Mouse (Mus musculus) spleen, postnatal 10 days (tissue): ENCODE measurements at regions not wholly inside any gene's neighbourhood (a gene's known extent, or its start where the extent isn't known, plus 50 kb on each side); places are given as distances from the start of the nearest gene placed in this dataset.
A peak's percentile ranks its signal among the peaks of the same experiment; 100 is the strongest.

Experiments
- DNase-seq, 2 experiments: peaks; one replicate each; pipeline ENCODE4 v3.0.0; 2021 to 2022; ENCODE audit warnings: low spot score in 2 of 2

- no peak for DNase-seq
Observed at GRCm38 (mm10) chr15:6029214-6029613, 270.4 kb upstream of the Dab2 start.

- no peak for DNase-seq
Observed at GRCm38 (mm10) chr15:6030396-6030795, 269.2 kb upstream of the Dab2 start.

DNA sequence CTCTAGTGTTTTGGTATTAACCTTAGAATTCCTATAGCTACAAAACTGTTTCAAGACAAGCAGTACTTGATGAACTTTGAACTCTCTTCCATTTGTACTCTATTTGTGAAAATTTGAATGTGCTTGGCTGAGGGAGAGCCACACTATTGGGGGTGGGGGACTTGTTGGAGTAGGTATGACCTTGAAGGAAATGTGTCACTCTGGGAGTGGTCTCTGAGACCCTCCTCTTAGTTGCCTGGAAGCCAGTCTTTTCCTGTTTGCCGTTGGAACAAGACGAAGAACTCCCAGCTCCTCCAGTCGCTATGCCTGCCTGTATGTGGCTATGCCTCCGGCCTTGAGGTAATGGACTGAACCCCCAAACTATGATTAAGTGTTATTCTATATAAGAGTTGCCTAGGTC, 265.4 kb upstream of the Dab2 start:
- DNase-seq, result no peak

- no peak for DNase-seq
Observed at GRCm38 (mm10) chr15:6044511-6045256, 254.9 kb upstream of the Dab2 start.

GRCm38 (mm10) chr15:6055703-6056102, 243.9 kb upstream of the Dab2 start:
- no peak for DNase-seq

DNA sequence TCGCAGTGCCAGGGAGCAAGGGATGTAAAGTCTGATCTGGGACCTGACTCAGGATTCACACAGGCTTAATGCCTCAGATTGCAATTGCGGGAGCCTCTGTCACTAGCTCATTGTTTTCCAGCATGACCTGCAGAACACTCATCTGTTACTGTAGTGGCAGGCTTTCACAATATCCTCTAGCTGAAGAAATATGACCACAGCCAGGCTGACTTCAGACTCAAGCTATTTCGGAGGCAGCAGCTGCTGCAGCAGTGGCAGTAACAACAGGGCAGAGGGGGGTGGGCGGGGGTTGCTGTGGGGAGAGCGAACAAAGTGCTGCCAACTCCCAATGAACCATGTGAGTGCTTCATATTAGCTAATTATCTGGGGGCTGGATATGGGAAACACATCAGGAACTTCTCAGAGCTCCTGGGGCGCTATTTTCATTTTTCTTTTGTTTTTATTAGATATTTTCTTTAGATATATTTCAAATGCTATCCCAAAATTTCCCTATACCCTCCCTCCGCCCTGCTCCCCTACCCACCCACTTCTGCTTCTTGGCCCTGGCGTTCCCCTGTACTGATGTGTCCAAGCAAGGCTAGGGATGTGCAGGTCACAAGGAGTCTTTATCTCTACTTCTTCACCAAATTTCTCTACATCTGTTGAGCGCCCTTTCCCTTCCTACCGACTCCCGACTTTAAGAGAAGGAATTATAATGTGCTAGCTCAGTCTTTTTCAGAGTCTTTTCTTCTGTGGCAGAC, 242.5 kb upstream of the Dab2 start:
- no peak for DNase-seq

DNA sequence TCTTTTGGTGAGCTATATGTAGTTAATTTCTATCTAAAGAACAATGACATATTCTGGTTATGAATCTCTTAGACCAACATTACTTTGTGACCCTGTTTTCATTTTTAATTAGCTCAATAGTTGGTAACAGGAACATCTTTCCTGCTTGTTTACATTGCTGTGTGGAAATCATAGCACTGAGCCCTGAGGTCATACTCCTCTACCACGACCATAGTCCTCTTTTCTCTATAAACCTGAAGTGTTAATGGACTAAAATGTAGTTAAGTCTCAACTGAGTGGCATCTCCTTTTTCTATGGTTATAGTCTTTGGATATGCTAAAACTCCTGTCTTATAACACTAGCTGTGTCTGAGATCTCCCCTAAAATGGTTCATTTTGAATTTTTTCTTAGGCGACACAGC, 240.2 kb upstream of the Dab2 start:
- no peak for DNase-seq

DNA sequence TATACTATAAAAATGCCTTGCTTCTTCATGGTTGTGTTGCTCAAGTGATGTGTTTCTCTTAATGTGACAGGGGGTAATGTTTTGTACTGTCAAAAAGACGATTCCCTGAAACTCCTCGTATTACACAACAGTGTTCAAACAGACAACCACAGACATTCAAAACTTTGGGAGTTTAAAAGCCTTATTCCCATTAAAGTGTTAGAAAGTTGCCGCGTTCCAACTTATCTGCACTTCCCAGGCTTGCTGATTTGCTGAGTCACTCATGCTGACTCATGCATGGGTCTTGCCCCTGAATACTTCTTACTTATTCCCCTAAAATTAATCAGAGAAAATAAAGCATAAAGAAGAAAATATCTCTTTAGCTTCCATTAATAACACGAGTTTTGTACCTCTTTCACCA, 239.8 kb upstream of the Dab2 start:
- DNase-seq, result peak; percentile 62 to 79

DNA sequence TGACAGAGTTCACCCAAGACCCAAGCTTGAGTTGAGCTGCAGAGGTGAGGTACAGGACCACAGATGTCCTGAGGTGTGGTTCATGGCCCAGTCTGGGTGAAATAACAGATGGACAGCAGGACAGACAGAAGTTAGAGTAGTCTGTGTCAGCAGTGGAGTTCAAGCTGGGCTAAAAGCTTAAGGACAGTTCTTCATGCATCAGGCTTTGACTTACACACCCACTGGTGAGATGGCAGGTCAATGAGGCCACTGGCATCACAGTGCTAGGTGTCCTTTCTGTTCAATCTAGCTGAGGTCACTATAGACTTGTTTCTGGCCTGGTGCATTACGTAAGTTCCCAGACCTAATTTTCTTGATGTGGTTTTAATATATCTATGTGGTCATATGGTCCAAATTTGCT, 238.9 kb upstream of the Dab2 start:
- peak; percentile 16 to 30 for DNase-seq

- no peak for DNase-seq
Observed at GRCm38 (mm10) chr15:6065100-6065499, 234.5 kb upstream of the Dab2 start.

DNA sequence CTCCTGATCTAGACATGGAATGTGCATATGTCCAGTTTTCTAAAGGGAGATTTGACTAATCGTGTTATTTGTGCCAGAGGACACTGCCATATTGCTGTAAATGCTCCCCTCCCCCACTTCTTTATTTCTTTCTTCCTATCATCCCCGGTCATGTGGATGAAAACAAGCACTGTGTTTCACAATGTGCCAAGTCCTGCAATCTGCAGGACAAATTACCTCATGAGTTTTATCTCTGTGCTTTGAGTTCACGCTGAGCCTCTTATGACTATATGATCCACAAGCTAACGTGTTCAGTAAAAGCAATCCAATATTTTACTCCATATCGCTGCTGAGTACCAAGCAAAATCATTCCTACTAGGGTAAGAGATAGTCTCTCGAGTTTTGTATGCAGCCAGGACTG, 232.2 kb upstream of the Dab2 start:
- DNase-seq, result no peak

DNA sequence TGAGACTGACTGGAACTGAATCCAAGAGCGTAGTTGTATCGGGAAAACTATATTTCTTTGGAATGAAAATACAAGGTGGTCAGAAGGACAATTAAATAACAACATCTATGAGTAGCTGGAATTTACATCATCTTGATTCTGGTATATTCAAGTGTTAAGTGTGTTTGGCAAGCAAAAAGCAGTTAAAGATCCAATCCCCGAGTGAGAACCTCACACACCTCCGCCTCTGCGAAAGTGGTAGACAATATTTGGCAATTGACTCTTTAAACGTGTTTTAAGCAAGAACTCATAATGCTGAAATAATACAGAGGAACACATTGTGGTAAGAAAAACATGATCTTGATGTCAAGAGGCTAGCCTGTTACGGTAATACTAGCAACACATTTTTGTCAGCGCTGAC, 231.2 kb upstream of the Dab2 start:
- no peak for DNase-seq

DNA sequence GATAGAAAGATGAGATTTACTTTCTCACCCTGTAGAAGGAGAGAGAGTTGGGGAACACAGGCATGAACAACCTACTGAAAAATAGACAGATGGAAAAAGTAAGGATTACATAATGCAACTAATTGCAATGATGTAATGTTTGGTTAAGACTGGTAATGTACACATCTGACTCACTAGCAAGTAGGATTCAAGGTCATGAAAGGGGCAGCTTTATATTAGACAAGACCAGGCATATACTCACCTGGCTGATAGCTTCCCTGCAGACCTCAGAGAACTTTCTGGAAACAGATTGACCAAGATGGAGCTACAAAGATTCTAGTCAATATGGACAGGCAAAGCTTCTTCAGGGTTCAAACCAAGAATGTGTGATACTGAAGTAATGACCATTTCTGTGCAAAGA, 227.7 kb upstream of the Dab2 start:
- DNase-seq, result no peak

DNA sequence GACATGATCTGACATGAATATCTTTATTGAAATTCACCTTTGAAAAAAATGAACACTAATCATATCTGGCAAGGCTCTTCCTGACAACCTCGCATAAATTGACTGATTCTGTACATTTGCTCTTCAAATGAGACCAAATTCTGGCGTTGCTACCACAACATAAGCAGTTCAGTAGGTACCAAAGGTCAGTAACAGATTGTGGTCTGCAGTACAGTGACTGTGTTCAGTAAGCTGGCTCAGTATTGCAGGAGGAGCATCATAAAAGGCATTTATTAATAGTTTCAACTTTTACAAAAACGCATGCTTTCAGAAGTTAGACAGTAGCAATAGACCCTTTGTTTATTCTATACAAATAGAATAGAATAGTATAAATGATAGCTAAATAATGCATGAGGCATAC, 226.7 kb upstream of the Dab2 start:
- no peak for DNase-seq

DNA sequence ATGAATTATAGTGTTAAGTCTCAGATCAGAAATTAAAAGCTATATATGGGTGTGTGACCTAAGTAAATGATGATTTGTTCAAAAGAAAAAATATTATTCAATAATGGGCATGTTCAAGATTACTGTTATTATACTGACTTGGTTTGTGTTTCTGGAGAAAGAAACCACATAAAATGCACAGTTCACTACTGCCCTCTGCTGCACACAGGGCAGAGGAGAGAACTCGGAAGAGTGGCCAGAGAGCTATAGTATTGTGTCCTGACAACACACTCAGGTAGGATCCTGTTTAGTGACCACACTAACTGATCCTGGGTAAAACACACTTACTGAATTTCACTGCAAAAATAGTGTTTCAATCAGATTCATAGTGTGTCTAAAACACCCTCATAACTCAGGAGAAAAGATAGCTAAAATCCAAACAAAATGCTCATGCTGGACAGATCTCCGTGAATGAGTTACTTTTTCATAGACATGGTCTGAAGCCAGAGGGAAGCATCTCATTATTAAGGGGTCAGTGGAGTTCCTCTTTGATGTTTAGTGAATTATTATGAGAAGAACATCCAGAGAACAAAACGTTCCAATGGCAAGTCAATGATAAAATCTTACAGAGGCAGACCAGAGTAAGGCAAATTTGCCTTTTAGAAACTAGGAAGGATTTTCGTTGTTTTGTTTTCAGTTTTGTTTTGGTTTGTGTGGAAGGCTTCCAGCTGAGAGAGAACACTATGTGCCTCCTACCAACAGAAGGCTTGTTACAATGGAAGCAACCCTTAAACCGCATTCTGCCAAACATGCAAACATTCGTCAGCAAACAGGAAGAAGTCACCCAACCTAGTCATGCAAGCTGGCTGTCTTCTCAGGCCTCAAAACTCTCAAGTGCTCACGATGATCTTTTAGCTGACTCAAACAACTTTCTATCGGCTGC, 218.6 kb upstream of the Dab2 start:
- DNase-seq, result peak; percentile 26 to 65

DNA sequence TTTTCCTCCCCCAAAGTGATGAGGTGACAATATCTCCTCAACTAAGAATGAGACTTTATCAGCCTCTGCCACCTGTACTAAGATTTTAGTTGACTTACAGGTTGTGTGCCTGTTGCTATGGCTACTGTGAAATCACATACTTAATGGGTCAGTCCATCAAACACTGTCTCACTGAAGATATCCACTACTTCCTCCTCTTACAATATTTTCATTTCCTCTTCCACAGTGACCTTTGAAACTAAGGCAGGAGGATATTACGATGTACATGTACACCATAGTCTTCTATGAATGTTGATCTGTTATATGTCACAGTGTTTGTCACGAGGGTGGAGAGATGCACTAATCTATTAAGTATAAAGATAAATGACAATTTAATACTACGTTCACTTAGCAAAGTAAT, 212.4 kb upstream of the Dab2 start:
- DNase-seq, result no peak

DNA sequence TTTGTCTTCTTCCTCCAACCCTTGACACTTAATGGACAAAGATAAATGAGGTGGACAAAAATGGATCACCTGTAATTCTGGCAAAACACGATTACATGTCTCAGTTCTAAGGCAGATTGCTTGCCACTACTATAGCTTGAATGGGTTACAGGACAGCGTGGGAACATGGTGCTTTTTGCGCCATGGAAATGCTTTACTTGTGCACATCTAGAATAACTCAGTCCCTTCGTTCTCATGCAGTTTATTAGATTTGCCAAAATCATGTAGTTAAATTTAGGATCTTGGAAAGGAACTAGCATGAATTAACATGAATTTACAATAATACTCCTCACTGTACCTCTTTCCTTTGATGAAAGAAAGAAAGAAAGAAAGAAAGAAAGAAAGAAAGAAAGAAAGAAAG, 211.1 kb upstream of the Dab2 start:
- no peak for DNase-seq

GRCm38 (mm10) chr15:6129697-6130096, 169.9 kb upstream of the Dab2 start:
- no peak for DNase-seq

DNA sequence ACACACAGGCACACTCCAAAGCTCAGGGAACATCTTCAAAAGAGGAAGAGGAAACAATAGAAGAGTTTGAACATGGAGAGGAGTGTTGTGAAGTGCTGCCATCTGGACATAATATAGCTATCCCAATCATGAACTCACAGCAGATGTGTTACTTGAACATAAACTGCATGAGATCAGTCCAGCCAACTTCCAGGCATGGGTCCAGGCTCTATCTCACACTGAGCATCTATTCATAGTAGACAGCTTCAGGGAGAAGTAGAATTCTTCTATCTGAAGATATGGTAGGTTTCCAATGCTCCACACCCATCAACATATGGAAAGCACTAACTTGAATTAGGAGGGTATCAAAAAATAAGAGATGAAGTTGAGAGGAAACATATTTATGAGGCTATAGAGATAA, 167.4 kb upstream of the Dab2 start:
- DNase-seq, result no peak

DNA sequence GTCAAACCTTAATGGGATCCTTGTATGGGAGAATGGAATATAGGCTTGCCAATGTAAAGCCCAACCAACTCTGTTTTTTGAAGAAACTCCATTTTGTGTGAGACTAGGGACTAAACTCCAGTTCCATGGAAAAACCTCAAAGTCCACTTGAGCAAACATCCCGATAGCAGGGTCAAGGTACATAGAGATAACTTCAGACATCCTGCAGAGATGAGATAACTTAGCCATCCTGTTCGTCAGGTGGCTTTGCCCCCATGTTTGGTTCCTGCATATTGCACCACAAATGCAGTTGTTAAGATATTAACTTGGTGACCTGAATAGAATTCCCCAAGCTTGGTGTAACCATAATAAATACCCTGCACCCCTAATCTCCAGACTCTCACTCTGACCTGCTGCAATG, 154.5 kb upstream of the Dab2 start:
- DNase-seq, result no peak

DNA sequence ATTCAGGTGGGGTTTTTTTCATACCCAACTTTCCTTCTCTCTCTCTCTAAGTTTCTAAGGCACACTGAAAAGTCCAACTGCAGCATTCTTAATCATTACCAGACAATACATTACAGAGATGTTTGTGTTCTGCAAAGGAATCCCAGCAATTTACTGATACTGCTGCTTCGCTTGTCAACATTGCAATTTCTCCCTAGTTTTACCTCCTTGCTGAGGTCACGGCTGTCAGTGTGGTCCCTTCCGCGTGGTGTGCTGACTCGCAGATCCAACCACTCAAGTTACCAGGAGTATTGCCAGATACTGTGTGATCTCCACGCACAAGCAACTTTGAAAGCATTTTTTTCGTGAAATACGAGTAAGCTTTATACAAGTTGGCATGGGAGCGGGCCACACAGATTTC, 144.9 kb upstream of the Dab2 start:
- no peak for DNase-seq

- DNase-seq, result no peak
Observed at GRCm38 (mm10) chr15:6180261-6180660, 119.3 kb upstream of the Dab2 start.
